Mouse (Mus musculus) right cerebral cortex, postnatal 25 days (tissue): ENCODE measurements at regions not wholly inside any gene's neighbourhood (a gene's known extent, or its start where the extent isn't known, plus 50 kb on each side); places are given as distances from the start of the nearest gene placed in this dataset.

Source experiments
- DNase-seq: peaks from one replicate; pipeline ENCODE4 v3.0.0; 2022

DNA sequence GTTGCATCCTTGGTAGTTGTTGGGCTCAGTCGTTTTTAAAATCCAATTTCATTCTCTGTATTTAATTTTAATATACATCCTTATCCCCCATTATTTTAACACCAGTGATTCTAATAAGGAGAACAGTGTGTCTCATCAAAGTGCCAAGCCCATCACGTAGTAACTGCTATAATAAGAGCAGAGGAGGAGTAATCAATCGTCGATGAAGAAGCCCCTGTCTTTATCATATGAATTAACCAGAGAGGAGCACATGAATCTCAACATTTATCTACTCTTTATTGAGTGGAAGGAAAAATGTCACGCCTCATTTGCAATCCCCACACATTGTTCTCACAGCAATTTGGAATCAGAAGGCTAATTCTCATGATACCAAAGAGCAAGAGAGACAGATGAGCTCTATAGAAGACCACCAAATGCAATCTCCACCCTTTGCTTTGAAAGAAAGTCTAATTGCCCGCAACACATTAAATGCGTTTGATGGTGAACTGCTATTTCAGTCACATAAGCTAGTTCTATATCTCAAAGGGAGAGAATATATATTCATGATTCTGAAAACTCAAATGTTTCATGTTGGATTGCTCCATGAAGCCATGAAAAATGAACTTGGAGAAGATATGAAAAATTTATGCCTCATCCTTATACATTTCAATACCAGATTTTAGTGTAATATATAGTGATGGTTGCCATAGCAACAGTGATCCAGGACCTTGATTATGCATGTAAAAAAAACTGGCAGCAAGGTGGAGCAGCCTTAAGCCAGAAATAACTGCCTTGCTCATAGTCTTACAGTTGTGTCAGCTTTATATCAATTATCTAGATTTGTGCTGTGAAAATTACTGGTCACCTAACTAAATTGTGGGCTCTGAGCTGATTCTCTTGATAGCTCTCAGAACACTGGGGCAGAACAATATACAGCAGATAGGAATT, 244.2 kb downstream of the Tmsb4x start:
- DNase-seq = no peak

DNA sequence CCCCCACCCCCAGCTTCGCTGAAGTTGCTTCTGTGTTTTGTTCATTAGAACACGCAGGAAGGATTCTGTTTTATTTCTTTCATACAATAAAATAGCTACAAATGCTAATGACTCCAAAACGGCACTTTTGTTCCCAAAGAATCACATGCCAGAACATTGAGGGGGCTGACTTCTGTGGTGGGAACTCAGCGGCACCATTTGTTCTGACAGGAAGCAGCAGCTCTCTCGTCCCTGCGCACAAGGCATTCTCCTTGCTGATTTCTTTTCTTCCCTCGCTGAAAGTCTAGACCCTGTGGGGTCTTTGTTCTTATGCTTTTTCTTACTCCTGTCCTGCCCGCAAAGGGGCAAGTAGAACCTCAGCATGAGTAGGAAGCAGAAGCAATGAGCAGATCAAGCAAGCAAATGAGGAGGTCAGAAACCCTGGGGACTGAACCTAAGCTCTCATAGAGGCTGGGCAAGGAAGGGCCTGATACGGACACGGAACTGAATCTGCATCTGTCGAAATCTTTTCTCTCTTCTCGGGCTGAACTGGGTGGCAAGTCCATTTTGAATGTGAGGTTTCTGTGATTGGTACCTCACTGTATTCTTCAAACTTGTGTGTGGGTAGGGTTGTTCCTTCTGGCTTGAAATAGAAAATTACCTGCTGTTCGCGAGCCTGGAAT, 256.5 kb downstream of the Tmsb4x start:
- DNase-seq = peak; percentile 6

- no peak for DNase-seq
Measured at GRCm38 (mm10) chrX:166951011-166951410, 258.1 kb downstream of the Tmsb4x start.

DNA sequence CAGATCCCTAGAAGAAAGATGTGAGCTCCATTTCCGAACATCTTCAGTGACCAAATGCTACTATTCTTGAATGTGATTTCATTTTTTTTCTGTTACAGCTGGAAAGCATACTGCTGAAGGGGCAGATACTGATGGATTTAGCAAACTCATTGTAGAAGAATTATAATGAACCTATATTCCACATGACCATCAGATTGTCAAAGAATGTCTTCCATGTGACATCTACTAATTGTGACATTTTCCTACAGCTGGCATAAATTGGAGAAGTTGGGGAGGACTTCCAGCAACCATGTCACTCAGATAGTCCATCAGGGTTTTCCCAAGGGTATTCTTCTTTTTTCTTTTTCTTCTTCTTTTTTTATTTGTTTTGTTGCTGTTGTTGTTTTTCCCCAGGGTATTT, 263.2 kb downstream of the Tmsb4x start:
- DNase-seq = no peak

DNA sequence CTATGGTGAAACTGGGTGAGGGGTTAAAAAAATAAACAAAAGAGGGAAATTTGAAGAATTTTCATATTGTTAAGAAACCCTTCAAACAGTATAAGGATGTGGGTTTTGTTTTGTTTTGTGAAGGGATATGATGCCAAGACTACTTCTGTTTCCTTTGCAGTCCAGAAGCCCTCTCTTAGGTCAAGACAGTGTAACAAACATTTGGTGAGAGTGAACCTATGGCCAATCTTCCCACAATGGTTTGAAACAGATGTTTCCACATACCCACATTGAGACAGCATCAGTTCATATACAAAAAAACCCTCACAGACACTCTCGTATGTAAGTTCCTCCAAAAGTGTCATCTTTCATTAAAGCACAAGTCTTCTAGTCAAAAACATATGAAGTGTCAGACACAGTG, 263.6 kb downstream of the Tmsb4x start:
- no peak for DNase-seq

GRCm38 (mm10) chrX:166933766-166934165, 275.3 kb downstream of the Tmsb4x start:
- DNase-seq = no peak

DNA sequence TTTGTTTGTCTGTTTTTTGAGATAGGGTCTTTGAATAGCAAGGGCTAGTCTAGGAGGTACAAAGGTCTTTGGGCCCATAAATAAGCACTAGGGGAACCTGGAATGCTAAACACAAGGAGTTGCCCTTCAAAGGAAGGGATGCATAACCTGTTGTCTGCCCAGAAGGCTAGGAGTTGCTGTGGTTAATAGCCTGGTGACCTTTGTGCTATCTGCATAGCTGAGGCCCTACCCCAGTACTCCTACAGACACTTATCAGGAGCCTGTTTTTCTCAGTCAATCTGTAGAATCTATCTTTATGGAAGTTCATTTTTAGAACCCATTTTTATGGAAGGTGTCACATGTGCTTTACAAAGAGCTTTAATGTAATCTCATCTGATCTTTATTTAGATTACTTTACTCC, 276.6 kb downstream of the Tmsb4x start:
- no peak for DNase-seq

GRCm38 (mm10) chrX:166931048-166931447, 278.1 kb downstream of the Tmsb4x start:
- no peak for DNase-seq

- DNase-seq = no peak
Measured at GRCm38 (mm10) chrX:166929716-166930420, 279.2 kb downstream of the Tmsb4x start.

DNA sequence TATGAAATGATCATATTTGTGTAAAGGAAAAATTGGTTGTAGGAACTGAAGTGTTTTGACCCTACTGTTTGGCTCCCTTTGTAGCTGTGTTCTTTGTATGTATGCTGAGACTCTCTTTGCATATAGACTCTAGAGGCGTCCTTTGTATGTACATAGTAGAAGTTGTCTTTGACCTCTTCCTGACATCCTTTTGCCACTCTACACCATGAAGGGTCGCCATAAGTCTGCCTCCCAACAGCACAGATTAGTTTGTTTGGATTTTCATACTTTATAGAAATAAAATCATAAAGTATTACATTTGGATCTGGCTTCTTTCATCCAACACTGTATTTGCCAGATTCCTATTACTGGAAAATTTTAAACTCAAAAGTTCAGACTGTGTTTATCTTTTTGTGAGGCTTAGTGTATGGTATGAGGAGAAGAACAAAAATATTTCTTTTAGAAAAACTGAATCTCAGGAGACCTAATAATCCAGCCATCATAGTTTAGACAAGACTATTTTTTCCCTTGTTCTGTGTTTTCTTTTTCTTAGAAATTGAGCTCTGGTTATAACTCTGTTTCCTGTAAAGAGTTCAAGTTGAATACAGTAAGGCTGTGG, 293.7 kb downstream of the Tmsb4x start:
- no peak for DNase-seq

DNA sequence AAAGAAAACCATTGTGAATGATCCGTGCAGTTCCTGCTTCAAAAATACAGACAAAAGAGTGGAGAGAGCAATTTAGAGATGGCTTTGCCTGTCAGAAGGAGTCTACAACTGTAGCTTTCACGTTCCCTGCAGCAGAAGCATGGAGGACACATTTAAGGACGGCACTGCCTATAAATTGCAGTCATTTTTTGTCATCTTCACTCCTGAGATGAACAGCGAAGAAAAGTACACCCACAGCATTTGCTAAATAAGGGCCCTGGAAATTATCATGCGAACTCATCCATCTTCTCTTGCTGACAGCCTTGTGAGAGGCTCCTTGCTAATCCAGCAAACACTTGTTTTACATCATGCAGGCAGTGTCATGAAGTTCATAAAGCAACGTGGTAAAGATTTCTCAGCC, 302.5 kb downstream of the Tmsb4x start:
- DNase-seq = no peak

- no peak for DNase-seq
Measured at GRCm38 (mm10) chrX:166900761-166901160, 308.4 kb downstream of the Tmsb4x start.

- no peak for DNase-seq
Measured at GRCm38 (mm10) chrX:166895199-166895598, 309.7 kb upstream of the Egfl6 start.

- no peak for DNase-seq
Measured at GRCm38 (mm10) chrX:166886417-166886816, 300.9 kb upstream of the Egfl6 start.

DNA sequence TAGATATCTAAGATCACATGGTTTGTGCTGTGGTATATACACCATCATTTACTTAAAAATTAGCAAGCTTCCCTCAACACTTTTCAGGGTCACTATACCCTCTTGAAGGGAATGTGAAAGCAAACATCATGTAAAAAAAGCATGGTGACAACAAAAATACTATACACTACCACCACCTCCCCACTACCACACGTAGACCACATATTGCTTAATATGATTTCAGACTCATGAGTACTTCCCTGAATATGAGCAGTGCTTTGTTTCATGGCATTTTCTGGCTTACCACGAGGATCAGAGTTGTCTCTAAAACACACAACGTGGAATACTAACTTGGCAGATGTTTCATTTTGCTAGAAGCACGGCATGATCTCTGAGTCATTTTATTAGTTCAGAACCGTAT, 284.0 kb upstream of the Egfl6 start:
- no peak for DNase-seq

- no peak for DNase-seq
Measured at GRCm38 (mm10) chrX:166867692-166868091, 282.2 kb upstream of the Egfl6 start.
